Mouse (Mus musculus) hindbrain, embryonic 15.5 days (tissue): ENCODE measurements at regions not wholly inside any gene's neighbourhood (a gene's known extent, or its start where the extent isn't known, plus 50 kb on each side); places are given as distances from the start of the nearest gene placed in this dataset.
A peak's percentile ranks its signal among the peaks of the same experiment; 100 is the strongest.
"Not testable (repeated sequence)": the region's sequence is repeated elsewhere in the genome, so short reads cannot be mapped to it uniquely, and the experiment has no call there.

Experiments used
- ATAC-seq: fragments of 200-750 bp; cut with Nextera tagmentation; 2 replicates; pipeline ENCODE4 v1.8.0; 2017; ENCODE audit warnings: low read depth, moderate number of reproducible peaks, moderate TSS enrichment; ENCODE audit not compliant: low FRiP score
- H3K27ac ChIP-seq: fragments of 300-500 bp; sonication (generic); replicated peaks from 2 replicates; pipeline ENCODE4 v1.5.1; 2015; ENCODE audit warnings: mild to moderate bottlenecking, inconsistent platforms
- H3K27me3 ChIP-seq: fragments of 300-500 bp; sonication (generic); 2 replicates; pipeline ENCODE4 v1.6.1; 2015; ENCODE audit warnings: control low read depth, inconsistent platforms
- H3K36me3 ChIP-seq: fragments of 300-500 bp; sonication (generic); 2 replicates; pipeline ENCODE4 v1.6.1; 2015; ENCODE audit warnings: control low read depth, inconsistent platforms
- H3K4me1 ChIP-seq: fragments of 300-500 bp; sonication (generic); replicated peaks from 2 replicates; pipeline ENCODE4 v1.6.1; 2015; ENCODE audit warnings: control low read depth, inconsistent platforms
- H3K4me2 ChIP-seq: fragments of 300-500 bp; sonication (generic); 2 replicates; pipeline ENCODE4 v1.6.1; 2015; ENCODE audit warnings: moderate library complexity, mild to moderate bottlenecking, inconsistent platforms
- H3K4me3 ChIP-seq: fragments of 300-500 bp; sonication (generic); 2 replicates; pipeline ENCODE4 v1.5.1; 2015; ENCODE audit warnings: mild to moderate bottlenecking, inconsistent platforms
- H3K9ac ChIP-seq: fragments of 300-500 bp; sonication (generic); 2 replicates; pipeline ENCODE4 v1.6.1; 2015; ENCODE audit warnings: inconsistent platforms
- H3K9me3 ChIP-seq: fragments of 300-500 bp; sonication (generic); 2 replicates; pipeline ENCODE4 v1.6.1; 2016; ENCODE audit warnings: control low read depth, inconsistent platforms
- WGBS: fragments of 180-500 bp; shearing (Covaris S2); methylation state at CpG from one replicate; pipeline ENCODE4 v1.1.7; 2015; 5-methylcytosine and 5-hydroxymethylcytosine counted together

GRCm38 (mm10) chr12:67620137-67620910 is 398.0 kb upstream of the Mdga2 start:
- not testable (repeated sequence) for H3K27ac ChIP-seq, H3K4me2 ChIP-seq, H3K36me3 ChIP-seq, H3K4me3 ChIP-seq, H3K9me3 ChIP-seq, H3K9ac ChIP-seq, H3K4me1 ChIP-seq, H3K27me3 ChIP-seq, ATAC-seq
- WGBS: 26% methylated on average over 6 of the region's 6 CpGs

DNA sequence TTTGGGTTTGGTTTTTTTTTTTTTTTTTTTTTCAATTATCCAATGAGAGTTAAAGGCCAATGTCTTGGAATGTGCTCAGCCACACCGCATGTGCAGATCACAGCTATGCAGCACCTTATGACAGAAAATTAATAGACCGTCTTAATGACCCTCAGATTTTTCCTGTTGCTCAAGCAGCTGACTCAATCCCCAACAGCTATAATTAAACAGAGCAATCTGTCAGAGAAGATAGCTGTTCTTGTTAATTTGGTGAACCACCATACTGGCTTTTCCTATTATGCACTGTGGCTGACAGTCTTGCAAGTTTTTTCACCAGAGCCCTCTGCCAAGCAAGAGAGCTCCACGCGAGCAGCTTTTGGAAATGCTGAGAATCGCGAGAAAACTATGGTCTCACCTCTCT is 395.9 kb upstream of the Mdga2 start:
- no peaks in the 10 kb centered on the region for H3K9me3 ChIP-seq
- H3K4me1 ChIP-seq: no peaks in the 10 kb centered on the region
- H3K9ac ChIP-seq: no peak overlapping the region
- H3K27ac ChIP-seq: 0 out of 2 replicates have a peak overlapping the region, but pooled peaks have one; percentile 45
- H3K27me3 ChIP-seq: no peaks in the 10 kb centered on the region
- 58% methylated on average over 6 of the region's 6 CpGs for WGBS
- H3K4me2 ChIP-seq: no peak overlapping the region
- no peak overlapping the region for H3K4me3 ChIP-seq
- peak; percentile 73 for ATAC-seq
- no peaks in the 10 kb centered on the region for H3K36me3 ChIP-seq

DNA sequence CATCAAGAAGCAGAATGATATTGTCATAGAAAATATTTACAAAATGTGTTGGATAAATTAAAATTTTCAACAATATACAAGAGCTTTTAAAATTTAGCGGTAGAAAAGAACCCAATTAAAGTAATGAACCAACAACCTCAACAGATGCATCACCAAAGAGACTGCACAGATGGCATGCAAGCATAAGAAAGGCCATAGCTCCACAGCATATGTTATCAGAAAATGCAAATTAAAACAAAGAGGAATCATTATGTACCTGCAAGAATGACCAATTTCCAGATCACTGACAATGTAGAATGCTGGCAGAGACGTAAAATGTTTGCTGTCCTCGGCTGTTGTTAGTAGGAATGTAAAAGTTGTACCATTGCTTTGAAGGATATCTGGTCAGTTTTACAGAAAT is 376.6 kb upstream of the Mdga2 start:
- no peaks in the 10 kb centered on the region for H3K4me1 ChIP-seq
- H3K4me3 ChIP-seq: no peak overlapping the region
- no peak for ATAC-seq
- H3K36me3 ChIP-seq: no peaks in the 10 kb centered on the region
- 67% methylated on average over 3 of the region's 3 CpGs for WGBS
- no peak overlapping the region for H3K27ac ChIP-seq
- no peaks in the 10 kb centered on the region for H3K9me3 ChIP-seq
- no peaks in the 10 kb centered on the region for H3K27me3 ChIP-seq
- H3K4me2 ChIP-seq: no peak overlapping the region
- no peak overlapping the region for H3K9ac ChIP-seq
